Mouse (Mus musculus): ENCODE results near the gene Ly6g6d.
"Not testable (repeated sequence)": the region's sequence is repeated elsewhere in the genome, so short reads cannot be mapped to it uniquely, and the experiment has no call there.

Ly6g6d gene

GRCm38 (mm10) chr17:35077786-35078233 is at the start of gene Ly6g6d:
TSS of gene Ly6g6d (minus strand) at chr17:35078065.
- DNase-seq = peak; percentile 40 to 54

DNA sequence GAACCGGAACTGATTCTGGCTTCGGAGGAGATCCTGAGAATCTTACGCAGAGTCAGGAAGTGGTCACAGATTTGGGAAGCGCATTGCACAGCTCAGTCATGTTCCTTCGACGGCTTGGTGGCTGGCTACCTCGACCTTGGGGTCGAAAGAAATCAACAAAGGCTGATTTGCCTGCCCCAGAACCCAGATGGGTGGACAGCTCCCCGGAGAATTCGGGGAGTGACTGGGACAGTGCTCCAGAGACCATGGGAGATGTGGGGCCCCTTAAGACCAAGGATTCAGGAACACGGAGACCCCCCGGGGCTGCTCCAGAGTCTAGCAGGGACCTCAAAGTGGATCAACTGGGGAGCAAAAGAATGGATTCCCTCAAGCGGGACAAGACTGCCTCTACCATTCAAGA is 49.2 kb upstream of the Ly6g6d start:
- no peak for DNase-seq

- DNase-seq = peak; percentile 72 to 79
Observed at GRCm38 (mm10) chr17:35126206-35126611, 48.3 kb upstream of the Ly6g6d start, which contains the start of gene D17H6S53E. TSS of gene D17H6S53E (plus strand) at chr17:35126373.

GRCm38 (mm10) chr17:35125578-35125977 is 47.7 kb upstream of the Ly6g6d start:
- DNase-seq = no peak

DNA sequence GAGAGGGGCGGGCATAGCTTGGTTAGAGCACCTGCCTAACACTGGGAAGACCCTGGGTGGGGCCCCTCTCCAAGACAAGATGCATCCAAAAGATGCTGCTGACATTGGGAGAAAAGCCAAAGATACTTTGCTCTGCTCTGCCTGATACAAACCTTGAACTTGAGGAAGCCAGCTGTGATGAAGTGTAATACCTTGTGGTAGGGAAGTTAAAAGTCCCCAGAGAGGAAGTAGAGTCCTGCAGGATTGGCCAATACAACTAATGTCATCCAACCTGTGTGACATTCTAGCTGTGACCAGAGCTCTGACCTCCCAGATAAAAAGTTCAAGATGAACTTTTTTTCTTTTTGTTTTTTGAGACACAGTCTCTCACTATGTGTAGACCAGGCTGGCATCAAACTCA is 47.2 kb upstream of the Ly6g6d start:
- no peak for DNase-seq

DNA sequence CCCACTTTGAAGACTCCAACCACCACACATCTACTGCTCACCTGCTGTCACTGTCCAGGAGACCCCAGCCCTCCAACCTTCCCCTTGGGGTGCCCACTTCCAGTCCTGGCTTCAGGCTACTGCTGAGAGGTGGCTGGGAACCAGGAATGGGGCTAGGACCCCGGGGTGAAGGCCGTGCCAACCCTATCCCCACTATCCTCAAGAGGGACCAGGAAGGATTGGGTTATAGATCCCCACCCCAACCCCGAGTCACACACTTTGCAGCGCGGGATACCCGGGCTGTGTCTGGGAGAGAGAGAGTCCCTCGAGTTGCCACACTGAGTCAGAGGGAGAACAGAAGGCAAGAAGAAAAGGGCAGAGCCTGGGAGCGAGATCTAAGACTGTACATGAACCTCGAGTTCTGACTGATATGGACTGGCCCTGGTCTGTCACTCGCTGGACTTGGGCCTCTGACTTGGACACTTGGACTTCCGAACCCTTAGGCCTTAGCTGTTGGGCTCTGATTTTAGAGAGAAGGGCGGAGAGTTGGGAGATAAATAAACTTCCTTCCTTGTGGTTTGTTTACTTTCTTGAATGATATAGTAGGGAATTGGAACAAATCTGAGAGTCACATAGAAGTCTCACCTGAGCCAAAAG is 46.5 kb upstream of the Ly6g6d start:
- not testable (repeated sequence) for DNase-seq

DNA sequence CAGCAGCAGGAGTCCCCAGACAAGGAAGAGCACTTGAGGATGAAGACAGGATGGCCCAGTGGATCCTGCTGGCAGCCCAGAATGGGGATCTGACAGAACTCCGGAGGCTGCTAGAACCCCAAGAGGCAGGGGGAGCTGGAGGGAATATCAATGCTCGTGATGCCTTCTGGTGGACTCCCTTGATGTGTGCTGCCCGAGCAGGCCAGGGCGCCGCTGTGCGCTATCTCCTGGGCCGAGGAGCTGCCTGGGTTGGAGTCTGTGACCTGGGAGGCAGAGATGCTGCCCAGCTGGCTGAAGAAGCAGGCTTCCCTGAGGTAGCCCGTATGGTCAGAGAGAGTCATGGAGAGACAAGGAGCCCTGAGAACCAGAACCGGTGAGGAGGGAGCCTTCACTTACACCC is 45.4 kb upstream of the Ly6g6d start:
- not testable (repeated sequence) for DNase-seq

- DNase-seq = peak; percentile 81 to 82
Observed at GRCm38 (mm10) chr17:35121871-35122303, 44.0 kb upstream of the Ly6g6d start, which contains the start of gene Csnk2b. TSS of gene Csnk2b (minus strand) at chr17:35122053.

- peak; percentile 99 for DNase-seq
Observed at GRCm38 (mm10) chr17:35121143-35121799, 43.4 kb upstream of the Ly6g6d start, which contains the start of gene Gpank1. TSS of gene Gpank1 (plus strand) at chr17:35121455.

GRCm38 (mm10) chr17:35120745-35121142 is 42.9 kb upstream of the Ly6g6d start:
- DNase-seq = peak; percentile 72 to 76

DNA sequence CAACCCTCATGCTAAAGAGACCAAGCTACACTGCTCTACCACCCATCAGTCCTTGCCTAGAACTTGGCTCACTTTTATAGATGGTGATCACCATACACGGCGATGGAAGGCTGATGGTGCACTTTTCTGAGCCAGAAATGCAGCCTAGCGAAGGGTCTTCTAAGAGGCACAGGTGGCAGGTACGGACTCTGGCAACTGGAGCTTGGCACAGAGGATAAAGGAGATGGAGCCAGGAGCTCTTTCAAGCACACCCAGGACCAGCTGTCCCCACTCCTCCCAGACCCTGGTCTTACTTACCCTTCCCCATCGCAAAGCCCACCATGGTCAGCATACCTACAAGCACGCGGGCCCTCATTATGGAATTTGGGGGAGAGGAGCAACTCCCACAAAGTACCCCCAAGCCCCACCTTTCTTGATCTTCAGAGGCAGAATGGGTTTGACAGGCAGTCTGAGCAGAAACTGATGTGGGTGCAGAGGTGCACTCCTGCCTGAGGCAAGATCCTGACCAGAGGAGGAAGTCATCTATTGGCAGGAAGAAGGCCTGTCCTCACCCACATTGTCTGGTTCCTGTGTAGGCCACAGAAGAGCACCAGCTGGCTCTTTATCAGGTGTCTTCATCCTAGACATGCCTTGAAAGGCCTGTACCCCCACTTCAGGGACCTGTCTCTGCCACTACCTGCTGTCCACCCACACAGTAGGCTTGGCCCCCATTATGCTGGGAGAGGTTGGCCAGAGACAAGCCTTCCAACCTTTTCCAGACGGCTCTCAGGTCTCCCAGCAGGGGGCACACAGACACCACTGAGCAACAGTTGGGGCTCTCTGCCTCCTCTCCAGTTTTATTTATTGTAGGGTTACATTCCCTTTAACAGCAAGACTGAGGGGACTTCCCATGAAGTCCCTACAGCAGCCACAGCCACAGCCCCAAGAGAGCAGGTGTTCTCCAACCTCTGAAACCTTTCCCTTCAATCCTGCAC is 37.5 kb upstream of the Ly6g6d start, which contains the start of gene Ly6g5b:
Gene Ly6g5b, minus strand, starts transcription at position 383 of the 974 bp plus-strand sequence.
- DNase-seq = peak; percentile 60 to 64

- DNase-seq = no peak
Observed at GRCm38 (mm10) chr17:35111774-35112173, 33.9 kb upstream of the Ly6g6d start.

DNA sequence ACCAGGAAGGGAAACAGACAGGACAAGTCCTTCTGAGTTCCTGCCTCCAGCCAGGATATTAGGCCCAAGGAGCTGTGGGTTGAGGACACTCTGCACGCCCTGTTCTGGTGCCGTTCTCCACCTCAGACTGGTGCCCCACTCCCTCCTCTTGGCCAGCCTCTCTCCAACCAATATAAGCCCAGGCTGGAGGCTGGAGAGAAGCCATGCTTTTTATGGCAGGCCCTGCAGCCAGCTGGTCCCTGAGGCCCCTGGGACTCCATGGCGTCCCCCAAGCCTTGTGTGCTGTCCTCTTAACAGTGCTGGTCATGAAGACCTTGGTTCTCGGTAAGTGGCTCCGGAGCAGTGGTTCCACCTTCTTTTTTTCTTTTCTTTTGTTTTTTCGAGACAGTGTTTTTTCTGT is 30.2 kb upstream of the Ly6g6d start, which contains the start of gene Ly6g5c:
Gene Ly6g5c, plus strand, starts transcription at position 183 of the 400 bp plus-strand sequence.
- DNase-seq = peak; percentile 82 to 84

GRCm38 (mm10) chr17:35106522-35106921 is 28.7 kb upstream of the Ly6g6d start:
- no peak for DNase-seq

- peak; percentile 79 to 81 for DNase-seq
Observed at GRCm38 (mm10) chr17:35105740-35106389, 28.0 kb upstream of the Ly6g6d start.

DNA sequence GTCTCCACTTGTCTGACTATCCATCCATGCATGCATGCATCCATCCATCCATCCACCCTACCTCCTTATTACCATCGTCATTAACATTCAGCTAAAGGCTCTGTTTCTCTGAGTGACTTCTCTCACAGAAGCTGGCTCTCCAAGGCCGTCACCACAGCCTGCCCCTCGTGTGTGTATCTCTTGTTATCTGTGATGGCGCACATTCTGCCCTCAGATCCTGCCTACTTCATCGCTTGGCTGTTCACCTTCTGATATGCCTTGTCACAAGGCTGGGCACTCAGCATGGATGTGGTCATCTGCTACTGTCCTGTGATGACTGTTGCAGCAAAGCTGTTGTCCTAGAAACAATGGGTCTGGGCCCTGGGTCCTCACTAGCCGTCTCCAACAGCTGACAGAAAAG is 26.9 kb upstream of the Ly6g6d start:
- no peak for DNase-seq

DNA sequence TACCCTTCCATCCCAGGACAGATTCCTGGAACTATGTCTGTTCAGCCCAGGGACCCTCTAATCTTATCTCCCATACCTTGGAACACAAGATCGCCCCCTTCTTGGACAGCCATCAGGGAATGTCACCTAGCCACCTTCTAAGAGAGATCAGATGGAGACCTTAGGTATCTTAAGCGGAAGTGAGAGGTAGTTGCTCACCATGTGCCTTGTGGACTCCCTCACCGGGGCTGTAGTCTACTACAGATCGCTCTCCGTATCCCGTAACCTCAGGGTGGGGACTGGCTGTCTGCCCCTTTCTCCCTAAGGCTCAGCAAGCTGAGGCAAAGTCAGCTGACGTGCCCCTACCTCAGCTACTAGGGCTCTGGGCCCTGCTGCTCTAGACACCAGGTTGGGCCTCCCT is 26.2 kb upstream of the Ly6g6d start:
- DNase-seq = no peak

DNA sequence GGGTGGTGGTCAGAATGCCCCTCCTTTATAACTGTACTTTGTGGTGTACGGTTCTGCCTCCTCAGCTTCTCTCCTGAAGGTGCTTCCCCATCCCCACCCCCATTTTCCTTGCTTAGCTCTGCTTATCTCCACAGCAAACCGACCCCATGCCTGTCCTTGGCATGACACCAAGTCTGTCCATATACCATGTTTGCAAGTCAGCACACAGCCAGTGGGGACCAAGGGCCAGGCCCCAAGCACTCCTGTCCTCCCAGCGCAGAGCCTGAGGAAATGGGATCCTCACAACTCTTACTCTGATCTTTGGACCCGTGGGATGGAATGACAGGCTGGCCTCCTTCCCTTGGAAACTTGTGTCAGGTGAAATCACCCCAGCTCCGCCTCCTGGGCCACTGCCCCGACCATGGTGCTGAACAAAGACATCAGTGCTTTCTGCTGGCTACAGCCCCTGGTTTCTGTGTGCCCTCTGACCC is 25.4 kb upstream of the Ly6g6d start:
- peak in 1 of 2 experiments; percentile 34 for DNase-seq

GRCm38 (mm10) chr17:35102299-35102698 is 24.4 kb upstream of the Ly6g6d start:
- DNase-seq = peak in 1 of 2 experiments; percentile 59

DNA sequence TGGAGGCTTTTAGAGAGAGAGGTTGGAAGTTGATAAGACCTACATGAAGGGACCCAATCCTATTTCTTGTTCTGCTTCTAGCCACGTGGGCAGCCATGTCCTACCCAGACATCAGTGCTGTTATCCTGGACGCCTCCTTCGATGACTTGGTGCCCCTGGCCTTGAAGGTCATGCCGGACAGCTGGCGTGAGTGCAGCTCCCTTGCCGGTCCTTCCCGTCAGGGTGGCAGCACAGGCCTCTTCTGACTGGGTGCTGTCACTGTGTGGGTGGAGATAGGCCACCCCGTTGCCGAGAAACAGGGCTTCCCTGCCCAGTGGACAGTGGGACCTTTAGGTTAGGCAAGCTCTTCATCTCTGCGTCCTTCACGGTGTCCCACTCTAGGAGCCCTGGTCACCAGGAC is 23.3 kb upstream of the Ly6g6d start:
- no peak for DNase-seq

GRCm38 (mm10) chr17:35100196-35100765 is 22.4 kb upstream of the Ly6g6d start:
- DNase-seq = no peak
